Mouse (Mus musculus) c-Kit-positive CD71-negative TER-119-negative erythroid progenitor cells, embryonic 14.5 days (primary cell): ENCODE data around the gene Map4k3.
"Not testable (repeated sequence)": the region's sequence is repeated elsewhere in the genome, so short reads cannot be mapped to it uniquely, and the experiment has no call there.

Experiments
- DNase-seq: peaks from one replicate; pipeline ENCODE4 v3.0.0-alpha.2; 2013; ENCODE audit warnings: low read depth

The Map4k3 gene

DNA sequence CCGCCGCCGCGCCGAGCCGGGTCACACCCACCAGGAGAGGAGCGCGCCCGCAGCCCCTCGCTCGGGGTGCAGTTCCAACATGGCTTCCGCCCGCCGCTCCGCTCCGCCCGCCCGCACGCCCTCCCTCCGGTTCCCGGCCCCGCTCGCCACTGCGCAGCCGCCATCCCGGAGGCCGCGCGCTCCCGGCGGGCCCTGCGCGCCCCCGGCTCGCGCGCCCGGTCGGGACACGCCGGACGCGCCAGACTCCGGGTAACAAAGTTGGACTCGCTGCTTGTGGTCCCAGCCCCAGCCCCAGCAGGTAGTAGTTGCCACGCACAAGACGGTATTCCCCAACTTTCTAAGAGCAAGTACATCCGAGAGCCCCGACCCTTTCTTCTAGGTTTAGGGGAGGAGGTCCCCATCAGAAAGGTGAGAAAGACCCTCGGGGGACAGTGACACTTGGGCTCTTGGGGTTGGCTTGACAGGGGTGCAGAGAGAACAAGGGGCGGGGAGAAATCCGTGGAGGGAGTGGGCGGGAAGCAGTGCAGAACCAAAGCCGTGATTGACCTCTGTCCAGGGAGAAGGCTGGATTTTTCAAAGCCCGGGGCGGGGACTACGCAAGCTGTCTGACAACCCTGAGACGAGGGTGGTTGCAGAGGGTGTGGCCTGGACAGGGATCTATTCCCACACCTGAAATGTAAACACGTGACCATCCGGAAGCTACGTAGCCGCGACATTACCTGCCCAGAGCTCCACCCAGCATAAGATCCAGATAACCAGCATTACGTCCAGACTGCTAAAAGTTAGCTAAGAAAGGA is at the start of gene Map4k3:
Map4k3 (minus strand) TSS at position 424 of the 797 bp plus-strand sequence.
- no peak for DNase-seq

- no peak for DNase-seq
These were observed 49.3 kb upstream of the Map4k3 start for GRCm38 (mm10) chr17:80777581-80777980.

GRCm38 (mm10) chr17:80775178-80775788 is 47.0 kb upstream of the Map4k3 start:
- no peak for DNase-seq

DNA sequence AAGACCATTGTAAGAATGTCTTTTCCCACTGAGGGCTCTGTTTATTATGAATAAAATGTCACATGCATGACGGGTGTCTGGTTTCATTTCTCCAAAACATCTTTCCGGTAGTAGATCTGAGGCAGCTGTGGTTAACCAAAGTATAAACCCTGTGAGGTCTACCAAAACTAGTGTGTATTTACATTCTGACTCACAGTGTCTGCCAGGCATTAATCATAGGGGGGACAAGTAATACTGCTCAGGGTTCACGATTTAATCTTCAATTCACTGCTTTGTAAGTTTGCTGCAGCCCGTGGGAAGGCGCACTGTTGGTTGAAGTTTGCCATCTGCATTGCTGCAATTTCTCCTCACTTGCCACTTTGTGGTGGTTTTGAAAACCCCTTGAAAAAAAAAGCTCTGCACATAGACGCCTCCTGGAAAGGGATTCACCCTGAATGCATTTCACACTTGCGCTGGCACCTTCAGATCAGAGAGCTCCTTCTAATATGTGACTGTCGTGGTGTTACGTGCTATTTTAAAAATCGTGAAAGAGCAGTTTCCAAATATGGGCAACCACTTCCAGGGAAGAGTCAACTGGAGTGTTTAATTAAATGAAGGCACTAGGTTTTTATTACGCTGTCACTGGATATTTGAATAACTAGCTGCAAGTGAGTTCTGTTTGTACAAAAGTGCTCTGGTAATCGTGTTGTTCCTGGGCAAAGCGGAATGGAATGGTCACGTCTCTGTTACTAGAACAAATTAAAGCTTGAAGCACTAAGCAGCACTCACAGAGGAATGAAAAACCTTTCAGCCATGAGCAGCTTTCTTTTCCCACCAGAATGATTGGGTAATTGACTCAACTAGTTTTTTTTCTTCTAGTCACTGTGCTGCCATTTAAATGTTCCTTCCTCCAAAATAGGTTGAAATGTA is 44.5 kb upstream of the Map4k3 start:
- peak; percentile 57 for DNase-seq

DNA sequence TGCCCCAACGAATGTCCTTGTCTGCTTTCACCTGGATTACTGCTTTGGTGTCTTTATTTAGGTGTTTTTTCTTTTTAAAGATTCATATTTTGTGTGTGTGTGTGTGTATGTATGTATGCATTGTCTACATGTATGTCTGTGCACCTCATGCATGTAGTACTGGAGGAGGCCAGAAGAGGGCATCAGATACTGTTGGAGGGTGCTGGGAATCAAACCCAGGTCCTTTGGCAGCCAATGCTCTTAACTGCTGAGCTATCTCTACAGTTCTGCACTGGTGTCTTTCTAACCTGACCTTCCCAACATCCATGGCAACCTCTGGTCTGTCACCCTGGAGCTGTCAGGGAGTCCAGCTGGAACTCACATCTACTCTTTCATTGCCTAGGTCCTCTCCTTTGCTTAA is 41.8 kb upstream of the Map4k3 start:
- DNase-seq: no peak

GRCm38 (mm10) chr17:80765204-80765603 is 36.9 kb upstream of the Map4k3 start:
- no peak for DNase-seq

- DNase-seq: no peak
These were observed 34.9 kb upstream of the Map4k3 start for GRCm38 (mm10) chr17:80763065-80763681.

DNA sequence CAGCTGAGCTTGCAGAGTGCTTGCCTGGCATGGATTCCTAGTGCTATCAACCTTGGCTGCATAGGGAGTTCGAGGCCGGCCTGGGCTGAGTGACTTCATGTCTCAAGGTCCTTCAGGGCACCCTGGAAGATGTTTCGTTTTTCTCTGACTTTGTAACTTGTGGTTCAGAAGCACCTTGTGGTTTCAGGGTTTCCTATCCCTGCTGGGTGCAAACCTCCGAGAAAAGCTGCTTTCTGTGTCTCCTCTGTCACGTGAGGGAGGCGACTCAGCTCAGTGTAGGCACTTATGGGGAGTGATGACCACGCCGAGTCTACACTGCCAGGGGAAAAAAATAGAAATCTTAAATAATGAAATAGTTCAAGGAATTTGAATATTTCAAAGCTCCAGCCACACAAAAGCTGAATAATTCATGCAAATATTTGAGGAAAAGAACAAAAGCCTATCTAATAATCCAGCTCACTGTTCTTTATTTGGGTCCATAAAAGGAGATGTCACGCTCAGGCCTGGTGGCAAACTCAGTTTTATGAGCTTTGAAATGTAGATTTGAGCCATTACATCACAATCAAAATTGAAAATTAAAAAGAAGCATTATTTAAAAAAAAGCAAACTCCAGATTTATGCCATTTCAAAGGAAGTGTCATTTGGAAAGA is 34.2 kb upstream of the Map4k3 start:
- no peak for DNase-seq

DNA sequence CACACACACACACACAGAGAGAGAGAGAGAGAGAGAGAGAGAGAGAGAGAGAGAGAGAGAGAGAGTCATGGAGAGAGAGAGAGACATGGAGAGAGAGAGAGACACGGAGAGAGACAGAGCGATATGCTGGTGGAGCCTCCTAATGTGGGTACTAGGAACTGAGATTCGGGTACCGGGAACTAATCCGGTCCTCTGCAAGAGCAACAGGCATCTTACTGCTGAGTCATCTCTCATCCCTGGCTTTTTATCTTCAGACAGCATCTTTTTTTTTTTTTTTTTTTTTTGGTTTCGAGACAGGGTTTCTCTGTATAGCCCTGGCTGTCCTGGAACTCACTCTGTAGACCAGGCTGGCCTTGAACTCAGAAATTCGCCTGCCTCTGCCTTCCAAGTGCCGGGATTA is 32.9 kb upstream of the Map4k3 start:
- not testable (repeated sequence) for DNase-seq

DNA sequence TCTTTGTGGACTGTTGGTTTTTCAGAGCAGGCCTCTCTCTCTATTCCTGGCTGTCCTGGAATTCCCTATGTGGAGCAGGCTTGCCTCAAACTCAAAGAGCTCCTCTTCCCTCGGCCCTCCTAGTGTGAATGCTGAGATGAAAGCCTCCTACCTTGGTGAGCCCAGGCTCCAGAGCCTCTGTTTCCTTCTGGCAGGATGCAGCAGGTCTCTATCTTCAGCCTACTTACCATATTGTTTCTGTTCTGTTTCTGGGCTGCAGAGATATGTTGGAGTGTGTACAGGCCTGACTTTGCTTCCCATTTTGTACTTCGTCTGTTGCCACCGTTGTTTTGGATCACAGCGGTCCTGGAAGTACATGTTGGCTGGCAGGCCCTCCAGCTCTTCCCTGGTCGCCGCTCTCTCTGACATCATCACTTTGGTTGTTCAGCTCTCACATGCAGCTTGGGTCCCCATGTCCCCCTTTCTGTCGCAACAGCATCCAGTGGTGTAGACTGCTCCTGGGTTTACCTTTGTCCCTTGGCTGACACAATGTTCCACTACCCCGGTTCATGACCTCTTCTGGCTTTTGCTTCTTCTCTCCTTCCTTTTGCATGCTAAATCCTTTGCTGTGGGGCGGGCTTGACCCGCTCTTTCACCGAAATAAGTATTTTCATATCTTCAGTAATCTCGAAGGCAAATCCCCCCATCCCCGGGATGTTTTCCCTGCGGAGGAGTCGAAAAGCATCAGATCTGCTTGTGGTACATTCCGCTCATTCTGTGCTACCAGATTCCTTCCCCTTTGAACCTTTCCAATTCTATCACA is 32.3 kb upstream of the Map4k3 start:
- no peak for DNase-seq

- DNase-seq: no peak
These were observed 27.8 kb upstream of the Map4k3 start for GRCm38 (mm10) chr17:80756043-80756442.

DNA sequence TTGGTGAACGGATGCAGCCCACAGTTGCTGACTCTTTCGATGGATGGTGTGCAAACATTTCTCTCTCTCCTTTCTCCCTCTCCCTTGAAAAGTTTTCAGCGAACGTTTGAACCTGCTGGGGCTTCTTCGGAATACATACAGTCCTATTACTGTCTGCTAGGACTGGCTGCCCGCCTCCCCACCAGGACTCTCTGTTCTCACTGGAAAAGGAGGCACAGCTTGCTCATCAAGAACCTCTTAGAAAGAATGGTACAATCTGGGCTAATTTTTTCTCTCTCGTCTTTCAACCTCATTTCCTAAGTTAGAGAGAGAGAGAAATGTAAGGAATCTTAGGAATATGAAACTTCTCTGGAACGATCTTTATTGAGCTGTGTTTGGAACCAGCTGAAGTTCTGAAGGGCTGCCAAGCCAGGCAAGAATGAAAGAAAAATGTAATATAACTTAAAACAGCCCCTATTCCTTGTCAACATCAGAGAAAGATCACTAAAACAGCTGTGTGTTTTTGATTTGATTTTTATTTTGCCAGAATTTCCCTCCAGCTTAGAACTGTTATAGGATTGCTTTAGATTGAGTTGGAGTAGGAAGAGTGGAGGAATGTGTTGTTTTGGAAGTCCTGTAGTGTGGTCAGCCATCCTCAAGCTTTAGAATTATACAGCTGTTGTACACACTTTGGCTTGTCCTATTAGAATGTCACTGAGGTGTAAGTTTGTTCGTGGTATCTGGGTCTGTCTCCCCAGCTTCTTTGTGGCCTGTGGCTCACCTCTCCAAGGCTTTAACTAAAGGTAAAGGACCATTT is 27.0 kb upstream of the Map4k3 start:
- DNase-seq: no peak

GRCm38 (mm10) chr17:80754589-80754988 is 26.3 kb upstream of the Map4k3 start:
- DNase-seq: no peak

DNA sequence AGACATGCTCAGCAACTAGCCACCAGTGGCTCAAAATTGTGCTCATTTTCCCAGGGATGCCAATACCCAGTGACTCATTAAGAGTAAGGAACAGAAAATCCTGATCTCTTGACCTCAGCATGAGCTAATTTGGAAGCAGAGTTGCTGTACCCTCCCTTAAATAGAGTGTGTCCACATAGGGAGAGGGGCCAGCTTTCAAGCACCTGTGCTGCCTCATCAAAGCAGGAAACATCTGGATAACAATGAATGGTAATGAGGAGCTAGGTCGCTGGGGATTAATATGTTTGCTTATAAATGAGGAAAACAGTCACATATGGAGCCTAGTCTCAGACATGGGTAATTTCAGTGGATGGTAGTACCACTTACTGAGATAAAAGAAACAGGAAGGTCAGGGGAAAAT is 24.2 kb upstream of the Map4k3 start:
- DNase-seq: no peak

GRCm38 (mm10) chr17:80739421-80739820 is 11.1 kb upstream of the Map4k3 start:
- DNase-seq: no peak

DNA sequence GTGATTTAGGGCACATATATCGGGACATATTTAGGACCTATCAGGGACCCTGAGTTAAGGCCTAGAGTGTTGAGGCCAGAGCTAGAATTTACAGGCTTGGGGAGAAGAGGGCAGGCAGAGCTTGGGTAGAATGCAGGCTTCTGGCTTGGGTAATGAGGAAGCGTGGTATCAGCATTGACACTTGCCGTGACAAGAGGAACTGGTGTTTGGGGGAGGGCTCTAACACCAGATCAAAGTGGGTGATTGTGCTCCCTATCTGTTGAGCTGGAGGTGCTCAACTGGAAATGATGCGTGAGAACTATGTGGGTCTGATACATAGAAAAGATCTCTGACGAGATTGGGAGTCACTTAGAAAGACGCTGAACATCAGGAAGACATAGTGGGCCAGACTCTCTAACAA is 6.4 kb upstream of the Map4k3 start:
- no peak for DNase-seq

GRCm38 (mm10) chr17:80733121-80733800 is 5.0 kb upstream of the Map4k3 start:
- DNase-seq: no peak

GRCm38 (mm10) chr17:80732256-80732655 is 4.0 kb upstream of the Map4k3 start:
- no peak for DNase-seq

- DNase-seq: not testable (repeated sequence)
These were observed 2.0 kb upstream of the Map4k3 start for GRCm38 (mm10) chr17:80730283-80730682.
